Mouse (Mus musculus): ENCODE measurements around the gene Ndufv1. TPM values are rescaled to one million over a fixed set of nuclear protein-coding genes. Genes with fewer than 3 reads are reported as not detected.
"Not testable (repeated sequence)": the region's sequence is repeated elsewhere in the genome, so short reads cannot be mapped to it uniquely, and the experiment has no call there.

The Ndufv1 gene
- polyA plus RNA-seq, 1 experiment from 2014 or later = 187 TPM

DNA sequence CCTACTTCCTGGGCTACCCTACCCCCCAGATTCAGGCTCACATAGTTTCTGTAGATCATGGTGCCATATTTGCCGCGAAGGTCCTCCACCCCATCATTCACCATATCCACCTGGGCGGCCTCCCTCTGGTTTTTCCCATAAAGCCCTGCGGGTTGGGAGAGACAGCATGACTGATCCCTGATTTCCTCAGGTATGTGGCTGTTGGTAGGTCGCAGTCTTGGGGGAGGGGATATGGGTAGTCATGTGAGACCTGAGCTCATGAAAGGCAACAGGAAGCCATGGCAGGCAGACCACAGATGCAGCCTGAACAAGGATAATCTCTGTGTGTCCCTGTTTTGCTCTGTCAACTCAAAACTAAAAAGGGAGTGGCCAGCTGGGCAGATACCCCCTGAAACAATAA is 28.3 kb upstream of the Ndufv1 start:
- not testable (repeated sequence) for H3K4me3 ChIP-seq; H3K36me3 ChIP-seq; H3K27me3 ChIP-seq (replicated peaks); H3K9me3 ChIP-seq (replicated peaks); H3K9ac ChIP-seq; H3K27ac ChIP-seq; H3K4me2 ChIP-seq; ATAC-seq
- H3K4me1 ChIP-seq = peaks cover 47% of the 10 kb centered on the region
- WGBS (ENCODE audit: insufficient replicate concordance) = 79% methylated on average over 5 of the region's 5 CpGs

GRCm38 (mm10) chr19:4037788-4038232 is 25.2 kb upstream of the Ndufv1 start, which contains the start of gene Gstp1:
Gstp1 (minus strand) TSS chr19:4037985.
- H3K27ac ChIP-seq = peak within 1 kb of the TSS; percentile 74
- H3K9ac ChIP-seq = peak within 1 kb of the TSS; percentile 76
- H3K4me1 ChIP-seq = peaks cover 31% of the 10 kb centered on the region
- ATAC-seq = peak; percentile 82
- peak within 1 kb of the TSS; percentile 68 for H3K4me3 ChIP-seq
- H3K36me3 ChIP-seq = peaks cover 10% of the 10 kb centered on the region
- H3K9me3 ChIP-seq (replicated peaks) = no peaks in the 10 kb centered on the region
- WGBS (ENCODE audit: insufficient replicate concordance) = under 1% methylated on average over 26 of the region's 26 CpGs
- no peaks in the 10 kb centered on the region for H3K27me3 ChIP-seq (replicated peaks)
- peak within 1 kb of the TSS; percentile 79 for H3K4me2 ChIP-seq

DNA sequence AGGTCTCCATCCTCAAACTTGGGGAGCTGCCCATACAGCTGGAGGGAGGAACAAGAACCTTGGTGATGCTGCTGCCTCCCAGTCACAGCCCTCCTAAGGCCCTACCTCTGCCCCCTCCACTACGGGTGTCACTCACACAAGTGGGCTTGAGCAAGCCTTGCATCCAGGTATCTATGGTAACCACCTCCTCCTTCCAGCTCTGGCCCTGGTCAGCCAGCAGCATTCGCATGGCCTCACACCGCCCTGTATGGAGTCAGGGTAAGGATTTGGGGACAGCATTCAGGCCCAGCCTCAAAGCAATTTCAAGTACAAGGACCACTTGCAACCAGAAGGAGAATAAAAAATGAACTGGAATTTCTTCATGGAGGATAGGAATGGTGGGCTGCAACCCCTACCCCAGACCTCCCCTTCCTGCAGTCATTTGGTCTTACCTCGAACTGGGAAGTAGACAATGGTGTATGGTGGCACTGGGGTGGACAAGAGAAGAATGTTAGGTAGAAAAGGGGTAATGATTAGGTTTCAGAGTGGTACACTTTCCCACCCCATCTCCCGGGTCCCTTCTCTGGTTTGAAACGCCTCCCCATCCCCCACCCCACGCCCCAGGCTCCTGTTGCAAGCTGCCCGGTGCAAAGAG is 24.7 kb upstream of the Ndufv1 start:
- not testable (repeated sequence) for H3K36me3 ChIP-seq; H3K27me3 ChIP-seq (replicated peaks); H3K9me3 ChIP-seq (replicated peaks)
- peaks cover 30% of the 10 kb centered on the region for H3K4me1 ChIP-seq
- peak; percentile 21 for ATAC-seq
- H3K4me3 ChIP-seq = peak overlapping the region; percentile 68
- peak overlapping the region; percentile 74 for H3K27ac ChIP-seq
- 23% methylated on average over 7 of the region's 8 CpGs for WGBS (ENCODE audit: insufficient replicate concordance)
- peak overlapping the region; percentile 79 for H3K4me2 ChIP-seq
- peak overlapping the region; percentile 76 for H3K9ac ChIP-seq

- Histone ChIP-seq H3K9me3 (replicated peaks) (no peaks in the 10 kb centered on the region), H3K9ac (peak overlapping the region; percentile 48), H3K4me1 (peaks cover 25% of the 10 kb centered on the region), H3K36me3 (peaks cover 10% of the 10 kb centered on the region), H3K4me3 (peak overlapping the region; percentile 20), H3K27ac (peak overlapping the region; percentile 34), H3K27me3 (replicated peaks) (no peaks in the 10 kb centered on the region), H3K4me2 (peak overlapping the region; percentile 53)
- ATAC-seq = no peak
- 59% methylated on average over 12 of the region's 12 CpGs for WGBS (ENCODE audit: insufficient replicate concordance)
Measured at GRCm38 (mm10) chr19:4036327-4037045, 23.9 kb upstream of the Ndufv1 start.

- Histone ChIP-seq H3K4me1 (peaks cover 27% of the 10 kb centered on the region), H3K4me3 (no peak overlapping the region), H3K36me3 (peaks cover 10% of the 10 kb centered on the region), H3K27ac (peak overlapping the region; percentile 41; the same call in 1 of the 2 replicates), H3K4me2 (no peak overlapping the region), H3K9ac (no peak overlapping the region), H3K27me3 (replicated peaks) (no peaks in the 10 kb centered on the region), H3K9me3 (replicated peaks) (no peaks in the 10 kb centered on the region)
- WGBS (ENCODE audit: insufficient replicate concordance) = 53% methylated on average over 5 of the region's 5 CpGs
- ATAC-seq = no peak
Measured at GRCm38 (mm10) chr19:4033742-4034141, 21.1 kb upstream of the Ndufv1 start.

- ATAC-seq = no peak
Measured at GRCm38 (mm10) chr19:4033298-4033697, 20.7 kb upstream of the Ndufv1 start.

GRCm38 (mm10) chr19:4032668-4033067 is 20.1 kb upstream of the Ndufv1 start:
- 49% methylated on average over 7 of the region's 7 CpGs for WGBS (ENCODE audit: insufficient replicate concordance)

More at GRCm38 (mm10) chr19:4033298-4033697, 20.7 kb upstream of the Ndufv1 start:
- peak overlapping the region; percentile 41; the same call in 1 of the 2 replicates for H3K27ac ChIP-seq
- H3K4me1 ChIP-seq = peaks cover 24% of the 10 kb centered on the region
- 70% methylated on average over 3 of the region's 3 CpGs for WGBS (ENCODE audit: insufficient replicate concordance)
- no peak overlapping the region for H3K4me2 ChIP-seq
- peaks cover 10% of the 10 kb centered on the region for H3K36me3 ChIP-seq
- H3K4me3 ChIP-seq = no peak overlapping the region
- H3K27me3 ChIP-seq (replicated peaks) = no peaks in the 10 kb centered on the region
- no peaks in the 10 kb centered on the region for H3K9me3 ChIP-seq (replicated peaks)
- no peak overlapping the region for H3K9ac ChIP-seq

GRCm38 (mm10) chr19:4027576-4027975 is 15.0 kb upstream of the Ndufv1 start:
- H3K27me3 ChIP-seq (replicated peaks) = no peaks in the 10 kb centered on the region
- no peaks in the 10 kb centered on the region for H3K36me3 ChIP-seq
- H3K9me3 ChIP-seq (replicated peaks) = peaks cover 16% of the 10 kb centered on the region
- H3K4me3 ChIP-seq = no peak overlapping the region
- H3K27ac ChIP-seq = no peak overlapping the region
- 0 out of 2 replicates have a peak, but pooled peaks cover 2% of the 10 kb centered on the region for H3K4me1 ChIP-seq
- no peak for ATAC-seq
- no peak overlapping the region for H3K9ac ChIP-seq
- H3K4me2 ChIP-seq = no peak overlapping the region

More at GRCm38 (mm10) chr19:4032668-4033067, 20.1 kb upstream of the Ndufv1 start:
- Histone ChIP-seq H3K27ac (peak overlapping the region; percentile 55), H3K4me3 (no peak overlapping the region), H3K36me3 (peaks cover 10% of the 10 kb centered on the region), H3K27me3 (replicated peaks) (no peaks in the 10 kb centered on the region), H3K4me2 (no peak overlapping the region), H3K9ac (no peak overlapping the region), H3K9me3 (replicated peaks) (0 out of 2 replicates have a peak, but pooled peaks cover 3% of the 10 kb centered on the region), H3K4me1 (peaks cover 18% of the 10 kb centered on the region)
- no peak for ATAC-seq

- 53% methylated on average over 7 of the region's 7 CpGs for WGBS (ENCODE audit: insufficient replicate concordance)
- no peaks in the 10 kb centered on the region for H3K36me3 ChIP-seq
- H3K4me1 ChIP-seq = peaks cover 15% of the 10 kb centered on the region
- peaks cover 16% of the 10 kb centered on the region for H3K9me3 ChIP-seq (replicated peaks)
- no peak overlapping the region for H3K4me2 ChIP-seq
- ATAC-seq = no peak
- no peaks in the 10 kb centered on the region for H3K27me3 ChIP-seq (replicated peaks)
- H3K4me3 ChIP-seq = no peak overlapping the region
- H3K9ac ChIP-seq = no peak overlapping the region
- no peak overlapping the region for H3K27ac ChIP-seq
Measured at GRCm38 (mm10) chr19:4023185-4023584, 10.6 kb upstream of the Ndufv1 start.

- no peaks in the 10 kb centered on the region for H3K36me3 ChIP-seq
- 39% methylated on average over 18 of the region's 18 CpGs for WGBS (ENCODE audit: insufficient replicate concordance)
- H3K4me2 ChIP-seq = 0 out of 2 replicates have a peak overlapping the region, but pooled peaks have one; percentile 6
- H3K9ac ChIP-seq = no peak overlapping the region
- H3K4me1 ChIP-seq = peaks cover 42% of the 10 kb centered on the region
- no peak overlapping the region for H3K27ac ChIP-seq
- no peaks in the 10 kb centered on the region for H3K9me3 ChIP-seq (replicated peaks)
- no peaks in the 10 kb centered on the region for H3K27me3 ChIP-seq (replicated peaks)
- no peak overlapping the region for H3K4me3 ChIP-seq
- peak; percentile 63 for ATAC-seq
Measured at GRCm38 (mm10) chr19:4018743-4019583, 6.4 kb upstream of the Ndufv1 start.

- no peak for ATAC-seq
- H3K36me3 ChIP-seq = no peaks in the 10 kb centered on the region
- peaks cover 51% of the 10 kb centered on the region for H3K4me1 ChIP-seq
- no peak overlapping the region for H3K4me3 ChIP-seq
- H3K27ac ChIP-seq = no peak overlapping the region
- WGBS (ENCODE audit: insufficient replicate concordance) = 62% methylated on average over 10 of the region's 10 CpGs
- no peak overlapping the region for H3K4me2 ChIP-seq
- H3K9me3 ChIP-seq (replicated peaks) = no peaks in the 10 kb centered on the region
- H3K9ac ChIP-seq = no peak overlapping the region
- H3K27me3 ChIP-seq (replicated peaks) = no peaks in the 10 kb centered on the region
Measured at GRCm38 (mm10) chr19:4017921-4018587, 5.4 kb upstream of the Ndufv1 start.
